Mouse (Mus musculus): ENCODE data around the gene Ssh2. TPM values are rescaled to one million over a fixed set of nuclear protein-coding genes. Genes with fewer than 3 reads are reported as not detected.

The Ssh2 gene
- total RNA-seq, 1 experiment: 7.7 TPM

DNA sequence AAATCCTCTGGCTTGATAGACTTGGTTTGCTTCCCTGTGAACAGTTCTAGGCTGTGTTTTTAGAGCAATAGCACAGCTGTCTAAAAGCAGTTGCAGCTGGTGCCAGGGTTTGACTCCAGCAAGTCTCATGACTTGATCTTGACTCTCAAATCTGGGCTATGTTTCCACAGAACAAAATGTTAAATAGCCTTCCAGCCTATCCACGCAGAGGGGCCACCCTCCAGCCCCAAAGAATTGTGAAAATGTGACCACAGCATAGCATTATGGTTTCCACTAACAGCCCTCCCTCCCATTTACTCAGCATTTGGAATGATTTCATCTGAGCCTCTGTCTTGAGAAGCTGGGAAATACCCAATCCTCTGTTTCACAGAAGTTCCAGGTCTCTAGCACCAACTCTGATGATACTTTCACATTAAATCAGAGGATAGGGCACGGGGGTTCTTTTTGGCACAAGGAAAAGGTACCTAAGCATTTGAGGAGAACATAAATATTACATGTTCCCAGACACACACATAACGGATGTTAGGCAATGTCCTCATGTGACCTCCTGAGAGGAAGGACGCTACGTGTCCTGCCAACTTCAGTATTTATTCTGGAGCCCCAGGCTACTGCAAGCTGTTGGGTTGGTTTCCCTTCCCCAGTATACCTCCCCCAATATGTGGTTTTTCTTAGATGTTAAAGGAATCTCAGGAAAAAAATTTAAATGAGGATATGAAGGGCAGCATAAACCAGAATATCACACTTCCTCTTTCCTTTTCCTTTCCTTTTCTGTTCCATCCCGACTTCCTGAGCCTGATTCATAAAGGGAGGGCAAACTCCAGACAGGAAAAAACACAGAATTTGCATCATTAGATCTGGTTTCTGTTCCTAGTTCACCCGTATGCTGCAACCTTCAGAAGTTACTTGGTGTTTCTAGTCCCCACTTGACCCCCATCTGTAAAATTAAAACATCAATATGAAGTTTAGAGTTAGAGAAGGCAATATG, 226.4 kb downstream of the Ssh2 start:
- H3K27ac ChIP-seq (ENCODE audit: insufficient read depth, low read depth, low read length, poor library complexity, severe bottlenecking): no peak overlapping the region
- peaks cover 0 to 5% of the 10 kb centered on the region in 2 experiments; a peak in 1 of 4 replicates for H3K4me1 ChIP-seq (ENCODE audit: control insufficient read depth in 2 of 2, insufficient read depth in 2 of 2, low read length in 2 of 2, poor library complexity in 1 of 2)
- in situ Hi-C loops (cut with MboI; ENCODE audit: low sequenced_read_pairs in 2 of 2, unreplicated experiment in 2 of 2): no loop called here
- DNase-seq (ENCODE audit: low read depth, low spot score): no peak
- no peaks in the 10 kb centered on the region for H3K36me3 ChIP-seq (ENCODE audit: control insufficient read depth, insufficient read depth, low read length, poor library complexity, severe bottlenecking)
- H3K4me3 ChIP-seq (ENCODE audit: insufficient read depth in 1 of 2, low read depth in 1 of 2, low read length in 2 of 2, poor library complexity in 1 of 2, severe bottlenecking in 1 of 2): no peak overlapping the region
- TF ChIP-seq HCFC1 (IDR thresholded peaks at IDR 0.05; ENCODE audit: borderline replicate concordance, insufficient read depth, low read length) (no peak), MAFK (IDR thresholded peaks at IDR 0.05; ENCODE audit: insufficient read depth, low read depth, low read length) (no peak), ZNF384 (IDR thresholded peaks at IDR 0.05; ENCODE audit: low read depth, low read length) (no peak), CHD2 (IDR thresholded peaks at IDR 0.05; ENCODE audit: low read depth, low read length) (no peak), ZC3H11A (IDR thresholded peaks at IDR 0.05; ENCODE audit: borderline replicate concordance, low read depth, low read length) (no peak)
- no peak overlapping the region for H3K9ac ChIP-seq (ENCODE audit: insufficient read depth, low read depth, low read length, poor library complexity, severe bottlenecking)
- no peaks in the 10 kb centered on the region for H3K9me3 ChIP-seq (ENCODE audit: control insufficient read depth, insufficient read depth, low read depth, low read length)

DNA sequence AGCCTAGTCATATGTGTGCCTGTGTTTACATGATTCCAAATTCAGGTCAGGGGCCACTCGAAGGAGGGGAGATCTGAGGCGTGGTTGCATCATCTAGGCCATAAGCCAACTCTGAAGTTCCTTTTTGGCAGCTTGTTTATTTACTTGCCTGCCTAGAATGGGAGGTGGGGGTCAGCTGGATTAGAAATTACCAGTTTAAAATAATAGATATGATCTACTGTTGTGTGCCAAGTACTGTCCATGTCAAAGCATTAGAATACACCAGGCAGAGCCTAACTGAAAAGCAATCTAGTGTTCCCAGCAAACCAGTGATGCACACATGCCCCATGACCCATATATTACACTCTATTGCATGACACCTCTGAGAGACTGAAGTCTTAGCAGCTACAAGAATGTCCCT, 228.9 kb downstream of the Ssh2 start:
- Histone ChIP-seq H3K27ac (ENCODE audit: insufficient read depth, low read depth, low read length, poor library complexity, severe bottlenecking) (no peak overlapping the region), H3K4me1 (ENCODE audit: control insufficient read depth in 2 of 2, insufficient read depth in 2 of 2, low read length in 2 of 2, poor library complexity in 1 of 2) (peaks cover 0 to 5% of the 10 kb centered on the region in 2 experiments; a peak in 1 of 4 replicates), H3K36me3 (ENCODE audit: control insufficient read depth, insufficient read depth, low read length, poor library complexity, severe bottlenecking) (0 out of 2 replicates have a peak, but pooled peaks cover 3% of the 10 kb centered on the region), H3K4me3 (ENCODE audit: insufficient read depth in 1 of 2, low read depth in 1 of 2, low read length in 2 of 2, poor library complexity in 1 of 2, severe bottlenecking in 1 of 2) (no peak overlapping the region), H3K9ac (ENCODE audit: insufficient read depth, low read depth, low read length, poor library complexity, severe bottlenecking) (no peak overlapping the region), H3K9me3 (ENCODE audit: control insufficient read depth, insufficient read depth, low read depth, low read length) (no peaks in the 10 kb centered on the region)
- no peak for DNase-seq (ENCODE audit: low read depth, low spot score)
- TF ChIP-seq ZC3H11A (IDR thresholded peaks at IDR 0.05; ENCODE audit: borderline replicate concordance, low read depth, low read length) (no peak), ZNF384 (IDR thresholded peaks at IDR 0.05; ENCODE audit: low read depth, low read length) (no peak), CHD2 (IDR thresholded peaks at IDR 0.05; ENCODE audit: low read depth, low read length) (no peak), HCFC1 (IDR thresholded peaks at IDR 0.05; ENCODE audit: borderline replicate concordance, insufficient read depth, low read length) (no peak), MAFK (IDR thresholded peaks at IDR 0.05; ENCODE audit: insufficient read depth, low read depth, low read length) (no peak)
- in situ Hi-C loops (cut with MboI; ENCODE audit: low sequenced_read_pairs in 2 of 2, unreplicated experiment in 2 of 2): no loop called here

DNA sequence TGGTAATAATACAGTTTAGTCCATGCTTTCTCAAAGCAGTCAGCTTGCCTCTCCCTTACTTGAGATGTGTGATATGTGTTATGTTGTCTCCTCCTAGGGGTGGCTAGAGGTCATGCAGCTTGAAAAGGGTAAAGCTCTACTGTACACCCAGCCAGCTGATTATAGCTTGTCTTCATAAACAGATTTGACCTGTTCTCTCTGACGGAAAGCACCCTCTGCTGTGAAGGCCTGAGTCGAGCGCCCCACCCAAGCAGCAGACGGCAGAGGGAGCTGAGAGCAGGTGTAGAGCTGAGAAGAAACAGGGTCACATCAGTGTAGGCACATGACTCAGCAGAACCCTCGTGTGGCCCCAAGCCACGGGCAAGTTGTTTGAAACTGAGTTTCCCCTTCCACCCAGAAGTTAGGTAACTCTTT, 230.5 kb downstream of the Ssh2 start:
- Histone ChIP-seq H3K4me3 (ENCODE audit: insufficient read depth in 1 of 2, low read depth in 1 of 2, low read length in 2 of 2, poor library complexity in 1 of 2, severe bottlenecking in 1 of 2) (no peak overlapping the region), H3K4me1 (ENCODE audit: control insufficient read depth in 2 of 2, insufficient read depth in 2 of 2, low read length in 2 of 2, poor library complexity in 1 of 2) (peaks cover 0 to 5% of the 10 kb centered on the region in 2 experiments; a peak in 1 of 4 replicates), H3K27ac (ENCODE audit: insufficient read depth, low read depth, low read length, poor library complexity, severe bottlenecking) (no peak overlapping the region), H3K9me3 (ENCODE audit: control insufficient read depth, insufficient read depth, low read depth, low read length) (no peaks in the 10 kb centered on the region), H3K9ac (ENCODE audit: insufficient read depth, low read depth, low read length, poor library complexity, severe bottlenecking) (0 out of 2 replicates have a peak overlapping the region, but pooled peaks have one; percentile 13), H3K36me3 (ENCODE audit: control insufficient read depth, insufficient read depth, low read length, poor library complexity, severe bottlenecking) (0 out of 2 replicates have a peak, but pooled peaks cover 3% of the 10 kb centered on the region)
- TF ChIP-seq ZNF384 (IDR thresholded peaks at IDR 0.05; ENCODE audit: low read depth, low read length) (no peak), HCFC1 (IDR thresholded peaks at IDR 0.05; ENCODE audit: borderline replicate concordance, insufficient read depth, low read length) (no peak), ZC3H11A (IDR thresholded peaks at IDR 0.05; ENCODE audit: borderline replicate concordance, low read depth, low read length) (0 out of 2 replicates have a peak, but pooled peaks have one; percentile 16)
- in situ Hi-C loops (cut with MboI; ENCODE audit: low sequenced_read_pairs in 2 of 2, unreplicated experiment in 2 of 2): no loop called here
- no peak for DNase-seq (ENCODE audit: low read depth, low spot score)

DNA sequence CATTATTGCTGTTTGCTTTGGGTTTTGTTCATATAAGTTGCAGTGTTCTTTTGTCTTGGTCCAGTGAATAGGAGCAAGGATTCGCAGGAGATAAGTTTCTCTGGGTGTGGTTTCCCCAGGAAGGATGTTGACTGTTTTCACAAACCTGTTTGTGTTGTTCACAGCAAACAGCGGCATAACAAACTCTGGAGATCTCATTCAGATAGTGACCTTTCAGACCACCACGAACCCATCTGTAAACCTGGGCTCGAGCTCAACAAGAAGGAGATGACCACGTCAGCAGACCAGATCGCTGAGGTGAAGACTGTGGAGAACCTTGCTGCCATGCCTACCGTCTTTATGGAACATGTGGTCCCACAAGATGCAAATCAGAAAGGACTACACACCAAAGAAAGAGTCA, 233.1 kb downstream of the Ssh2 start:
- TF ChIP-seq MAFK (IDR thresholded peaks at IDR 0.05; ENCODE audit: insufficient read depth, low read depth, low read length) (no peak), ZC3H11A (IDR thresholded peaks at IDR 0.05; ENCODE audit: borderline replicate concordance, low read depth, low read length) (no peak), HCFC1 (IDR thresholded peaks at IDR 0.05; ENCODE audit: borderline replicate concordance, insufficient read depth, low read length) (no peak), ZNF384 (IDR thresholded peaks at IDR 0.05; ENCODE audit: low read depth, low read length) (no peak), CHD2 (IDR thresholded peaks at IDR 0.05; ENCODE audit: low read depth, low read length) (no peak)
- H3K36me3 ChIP-seq (ENCODE audit: control insufficient read depth, insufficient read depth, low read length, poor library complexity, severe bottlenecking): 0 out of 2 replicates have a peak, but pooled peaks cover 3% of the 10 kb centered on the region
- no peak for DNase-seq (ENCODE audit: low read depth, low spot score)
- H3K27ac ChIP-seq (ENCODE audit: insufficient read depth, low read depth, low read length, poor library complexity, severe bottlenecking): no peak overlapping the region
- H3K4me3 ChIP-seq (ENCODE audit: insufficient read depth in 1 of 2, low read depth in 1 of 2, low read length in 2 of 2, poor library complexity in 1 of 2, severe bottlenecking in 1 of 2): no peak overlapping the region
- H3K4me1 ChIP-seq (ENCODE audit: control insufficient read depth in 2 of 2, insufficient read depth in 2 of 2, low read length in 2 of 2, poor library complexity in 1 of 2): peaks cover 0 to 8% of the 10 kb centered on the region in 2 experiments; a peak in 1 of 4 replicates
- in situ Hi-C loops (cut with MboI; ENCODE audit: low sequenced_read_pairs in 2 of 2, unreplicated experiment in 2 of 2): no loop called here
- no peaks in the 10 kb centered on the region for H3K9me3 ChIP-seq (ENCODE audit: control insufficient read depth, insufficient read depth, low read depth, low read length)
- no peak overlapping the region for H3K9ac ChIP-seq (ENCODE audit: insufficient read depth, low read depth, low read length, poor library complexity, severe bottlenecking)

Data from ES-E14 (cell line).